7 mouse cellular contexts compared by ENCODE assay signal in genomic region chr10:13499331-13499730, GRCm38 (mm10). TPM values are rescaled to one million over a fixed set of nuclear protein-coding genes. Genes with fewer than 3 reads are reported as not detected.
DNase-seq lines count a peak whose midpoint lies in the region; ATAC-seq lines count a peak whose summit lies in the region.

Gene Fuca2 (plus strand): TSS chr10:13499540.

- H3K9me3 ChIP-seq in forebrain, embryonic 16.5 days (ENCODE audit: control insufficient read depth, low read length), result no peaks in the 10 kb centered on the region
- no peaks in the 10 kb centered on the region for H3K9me3 ChIP-seq in hindbrain, embryonic 12.5 days (replicated peaks)
- no peaks in the 10 kb centered on the region for H3K9me3 ChIP-seq in liver, embryonic 13.5 days (replicated peaks)

- peak; percentile 10 for DNase-seq in T-cell, adult 2 months (ENCODE audit: low spot score)
- no peak for DNase-seq in liver, embryonic 13.5 days
- DNase-seq in splenic B cell, adult 2 months (ENCODE audit: low read depth, low spot score), result peak; percentile 34
- DNase-seq in retina, embryonic 14.5 days (ENCODE audit: low spot score), result no peak

- no peak within 1 kb of the TSS for H3K27ac ChIP-seq in forebrain, embryonic 16.5 days (ENCODE audit: low read length)
- no peak within 1 kb of the TSS for H3K27ac ChIP-seq in hindbrain, embryonic 12.5 days
- peak within 1 kb of the TSS; percentile 90; the same call in 1 of the 2 replicates for H3K27ac ChIP-seq in liver, embryonic 13.5 days

- H3K4me3 ChIP-seq in forebrain, embryonic 16.5 days (replicated peaks; ENCODE audit: low read length), result no peak within 1 kb of the TSS
- H3K4me3 ChIP-seq in hindbrain, embryonic 12.5 days, result no peak within 1 kb of the TSS
- H3K4me3 ChIP-seq in liver, embryonic 13.5 days (replicated peaks), result 0 out of 2 replicates have a peak within 1 kb of the TSS, but pooled peaks have one; percentile 74

- ATAC-seq in CD4-positive, CD25-positive, alpha-beta regulatory T cell, adult 4 months, result no peak
- ATAC-seq in forebrain, embryonic 16.5 days, result no peak
- ATAC-seq in hindbrain, embryonic 12.5 days (ENCODE audit: low FRiP score), result no peak
- ATAC-seq in liver, embryonic 13.5 days (ENCODE audit: low read depth), result no peak

- H3K36me3 ChIP-seq in forebrain, embryonic 16.5 days (ENCODE audit: control insufficient read depth, insufficient read depth), result no peaks in the 10 kb centered on the region
- H3K36me3 ChIP-seq in hindbrain, embryonic 12.5 days, result no peaks in the 10 kb centered on the region
- H3K36me3 ChIP-seq in liver, embryonic 13.5 days, result peaks cover 9% of the 10 kb centered on the region
- no peaks in the 10 kb centered on the region for H3K36me3 ChIP-seq in splenic B cell, adult 2 months (ENCODE audit: control insufficient read depth, insufficient read depth, low read length, poor library complexity, severe bottlenecking)

- WGBS in forebrain, embryonic 16.5 days, result 81% methylated on average over 2 of the region's 2 CpGs
- 82% methylated on average over 2 of the region's 2 CpGs for WGBS in hindbrain, embryonic 12.5 days
- 48% methylated on average over 2 of the region's 2 CpGs for WGBS in liver, embryonic 13.5 days (ENCODE audit: insufficient replicate concordance)

- peaks cover 4% of the 10 kb centered on the region; the same call in 1 of the 2 replicates for H3K4me1 ChIP-seq in forebrain, embryonic 16.5 days (replicated peaks; ENCODE audit: control insufficient read depth, insufficient read depth, low read length)
- H3K4me1 ChIP-seq in hindbrain, embryonic 12.5 days, result peaks cover 7% of the 10 kb centered on the region
- H3K4me1 ChIP-seq in liver, embryonic 13.5 days (replicated peaks), result peaks cover 36% of the 10 kb centered on the region

- H3K4me2 ChIP-seq in forebrain, embryonic 16.5 days (ENCODE audit: low read length), result no peak within 1 kb of the TSS
- H3K4me2 ChIP-seq in hindbrain, embryonic 12.5 days (replicated peaks), result 0 out of 2 replicates have a peak within 1 kb of the TSS, but pooled peaks have one; percentile 84
- peak within 1 kb of the TSS; percentile 80 for H3K4me2 ChIP-seq in liver, embryonic 13.5 days

- no peaks in the 10 kb centered on the region for H3K27me3 ChIP-seq in forebrain, embryonic 16.5 days (replicated peaks; ENCODE audit: control insufficient read depth, insufficient read depth, low read length)
- no peaks in the 10 kb centered on the region for H3K27me3 ChIP-seq in hindbrain, embryonic 12.5 days
- no peaks in the 10 kb centered on the region for H3K27me3 ChIP-seq in liver, embryonic 13.5 days
- no peaks in the 10 kb centered on the region for H3K27me3 ChIP-seq in splenic B cell, adult 2 months (ENCODE audit: control insufficient read depth, insufficient read depth, low read length, poor library complexity, severe bottlenecking)

- no peak within 1 kb of the TSS for H3K9ac ChIP-seq in forebrain, embryonic 16.5 days (replicated peaks; ENCODE audit: low read depth, low read length)
- H3K9ac ChIP-seq in hindbrain, embryonic 12.5 days, result no peak within 1 kb of the TSS
- H3K9ac ChIP-seq in liver, embryonic 13.5 days, result 0 out of 2 replicates have a peak within 1 kb of the TSS, but pooled peaks have one; percentile 78

RNA-seq across cellular contexts. Expression of gene Fuca2, which starts in this region (rescaled TPM):
- 10 to 100 TPM; 59.1 to 63.2 TPM for polyA plus RNA-seq in CD4-positive, CD25-positive, alpha-beta regulatory T cell, adult 4 months (2017; shearing (Covaris generic))
- 22.4 and 33.1 TPM in 2 replicates for polyA plus RNA-seq in forebrain, embryonic 16.5 days (2015; fragmentation: Nextera tagmentation; extraction: Ambion mirVana)
- 30.9 and 31.5 TPM in 2 replicates for polyA plus RNA-seq in hindbrain, embryonic 12.5 days (2016; fragmentation: Nextera tagmentation; extraction: Ambion mirVana)
- polyA plus RNA-seq in liver, embryonic 13.5 days (2015; fragmentation: Nextera tagmentation; extraction: Ambion mirVana), result 60.9 and 69.7 TPM in 2 replicates

Comparison
In these comparisons a context has a peak if more than half of its experiments do, and no peak if none do; other contexts are left out.
1. DNase-seq: peak in T-cell, adult 2 months (single experiment) and splenic B cell, adult 2 months (single experiment); none in liver, embryonic 13.5 days (single experiment) and retina, embryonic 14.5 days (single experiment).